Mouse (Mus musculus): ENCODE measurements at regions not wholly inside any gene's neighbourhood (a gene's known extent, or its start where the extent isn't known, plus 50 kb on each side); places are given as distances from the start of the nearest gene placed in this dataset.
A peak's percentile ranks its signal among the peaks of the same experiment; 100 is the strongest.

- no peaks in the 10 kb centered on the region for H3K36me3 ChIP-seq (ENCODE audit: control insufficient read depth, insufficient read depth, low read length)
These were observed 70.6 kb upstream of the Slc24a4 start for GRCm38 (mm10) chr12:102057979-102058378.

DNA sequence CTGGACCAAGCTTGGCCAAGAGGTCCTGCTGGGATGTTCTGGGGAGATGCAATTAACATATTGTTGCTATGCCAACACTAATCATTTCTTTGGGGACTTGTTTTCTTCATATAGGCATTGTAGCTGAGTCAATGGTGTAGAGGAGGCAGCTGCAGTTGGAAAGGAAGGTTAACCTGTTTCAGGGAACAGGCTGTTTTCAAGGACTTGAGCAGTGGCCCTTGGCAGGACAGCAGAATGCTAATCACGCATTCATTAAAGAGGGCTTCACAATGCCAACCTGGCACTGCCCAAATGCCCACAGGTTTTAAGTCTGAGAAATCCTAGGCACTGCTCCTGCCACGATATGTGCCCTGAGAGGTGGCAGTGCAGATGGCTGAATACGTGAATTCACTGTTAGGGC, 70.1 kb upstream of the Slc24a4 start:
- no peaks in the 10 kb centered on the region for H3K9me3 ChIP-seq (ENCODE audit: control insufficient read depth, low read length)
- WGBS: 86% methylated on average over 3 of the region's 3 CpGs
- no peak overlapping the region for H3K9ac ChIP-seq (ENCODE audit: low read length)
- no peaks in the 10 kb centered on the region for H3K36me3 ChIP-seq (ENCODE audit: control insufficient read depth, insufficient read depth, low read length)
- no peak overlapping the region for H3K27ac ChIP-seq (replicated peaks in 1 of 2; ENCODE audit: control insufficient read depth in 1 of 2, insufficient read depth in 1 of 2, low read depth in 2 of 2, low read length in 2 of 2)
- no peak overlapping the region for H3K4me2 ChIP-seq (ENCODE audit: low read length)
- H3K4me3 ChIP-seq (ENCODE audit: control insufficient read depth in 1 of 2, insufficient read depth in 1 of 2, low read depth in 1 of 2, low read length in 2 of 2): no peak overlapping the region
- H3K27me3 ChIP-seq (ENCODE audit: control insufficient read depth, insufficient read depth, low read length): no peaks in the 10 kb centered on the region
- ATAC-seq (ENCODE audit: insufficient number of reproducible peaks, insufficient read depth, low FRiP score, low read depth): no peak
- peaks cover 2 to 13% of the 10 kb centered on the region in 2 experiments; a peak in 3 of 4 replicates for H3K4me1 ChIP-seq (ENCODE audit: control insufficient read depth in 2 of 2, insufficient read depth in 2 of 2, low read length in 2 of 2)

More at GRCm38 (mm10) chr12:102057979-102058378, 70.6 kb upstream of the Slc24a4 start:
- no peak overlapping the region for H3K27ac ChIP-seq (replicated peaks in 1 of 2; ENCODE audit: control insufficient read depth in 1 of 2, insufficient read depth in 1 of 2, low read depth in 2 of 2, low read length in 2 of 2)
- no peaks in the 10 kb centered on the region for H3K9me3 ChIP-seq (ENCODE audit: control insufficient read depth, low read length)
- ATAC-seq (ENCODE audit: insufficient number of reproducible peaks, insufficient read depth, low FRiP score, low read depth): no peak
- 68% methylated on average over 3 of the region's 3 CpGs for WGBS
- H3K4me2 ChIP-seq (ENCODE audit: low read length): no peak overlapping the region
- peaks cover 2 to 11% of the 10 kb centered on the region in 2 experiments; a peak in 3 of 4 replicates for H3K4me1 ChIP-seq (ENCODE audit: control insufficient read depth in 2 of 2, insufficient read depth in 2 of 2, low read length in 2 of 2)
- no peak overlapping the region for H3K9ac ChIP-seq (ENCODE audit: low read length)
- no peaks in the 10 kb centered on the region for H3K27me3 ChIP-seq (ENCODE audit: control insufficient read depth, insufficient read depth, low read length)
- H3K4me3 ChIP-seq (ENCODE audit: control insufficient read depth in 1 of 2, insufficient read depth in 1 of 2, low read depth in 1 of 2, low read length in 2 of 2): no peak overlapping the region

DNA sequence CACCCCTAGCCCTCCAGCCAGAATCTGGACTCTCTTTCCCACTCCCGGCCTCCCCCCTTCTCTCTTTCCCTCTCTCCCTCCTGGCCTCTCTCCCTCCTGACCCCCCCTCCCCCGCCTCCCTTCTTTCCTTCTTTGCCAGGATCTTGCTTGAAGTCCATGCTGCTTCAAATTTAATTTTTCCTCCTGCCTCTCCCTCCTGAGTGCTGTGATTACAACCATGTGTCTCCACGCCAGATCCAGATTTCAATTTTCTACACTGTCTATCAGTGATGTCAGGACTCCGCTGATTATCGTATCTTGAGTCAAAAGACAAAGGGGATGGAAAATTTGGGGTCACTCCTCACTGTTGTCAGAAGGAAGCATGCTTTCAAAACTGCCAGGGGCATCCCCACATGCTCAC, 67.4 kb upstream of the Slc24a4 start:
- 46% methylated on average over 5 of the region's 5 CpGs for WGBS
- Histone ChIP-seq H3K36me3 (ENCODE audit: control insufficient read depth, insufficient read depth, low read length) (no peaks in the 10 kb centered on the region), H3K27ac (replicated peaks in 1 of 2; ENCODE audit: control insufficient read depth in 1 of 2, insufficient read depth in 1 of 2, low read depth in 2 of 2, low read length in 2 of 2) (peak overlapping the region; percentile 33 to 59), H3K4me3 (ENCODE audit: control insufficient read depth in 1 of 2, insufficient read depth in 1 of 2, low read depth in 1 of 2, low read length in 2 of 2) (no peak overlapping the region), H3K4me2 (ENCODE audit: low read length) (no peak overlapping the region), H3K27me3 (ENCODE audit: control insufficient read depth, insufficient read depth, low read length) (no peaks in the 10 kb centered on the region), H3K9ac (ENCODE audit: low read length) (no peak overlapping the region), H3K4me1 (ENCODE audit: control insufficient read depth in 2 of 2, insufficient read depth in 2 of 2, low read length in 2 of 2) (peaks cover 2 to 16% of the 10 kb centered on the region in 2 experiments; a peak in 3 of 4 replicates), H3K9me3 (ENCODE audit: control insufficient read depth, low read length) (no peaks in the 10 kb centered on the region)
- no peak for ATAC-seq (ENCODE audit: insufficient number of reproducible peaks, insufficient read depth, low FRiP score, low read depth)

GRCm38 (mm10) chr12:102061657-102062614, 66.6 kb upstream of the Slc24a4 start:
- H3K27ac ChIP-seq (replicated peaks in 1 of 2; ENCODE audit: control insufficient read depth in 1 of 2, insufficient read depth in 1 of 2, low read depth in 2 of 2, low read length in 2 of 2): peak overlapping the region; percentile 33 to 59
- no peaks in the 10 kb centered on the region for H3K36me3 ChIP-seq (ENCODE audit: control insufficient read depth, insufficient read depth, low read length)
- no peak overlapping the region for H3K9ac ChIP-seq (ENCODE audit: low read length)
- H3K27me3 ChIP-seq (ENCODE audit: control insufficient read depth, insufficient read depth, low read length): no peaks in the 10 kb centered on the region
- WGBS: 31% methylated on average over 7 of the region's 7 CpGs
- H3K4me1 ChIP-seq (ENCODE audit: control insufficient read depth in 2 of 2, insufficient read depth in 2 of 2, low read length in 2 of 2): peaks cover 2 to 16% of the 10 kb centered on the region in 2 experiments; a peak in 3 of 4 replicates
- H3K4me2 ChIP-seq (ENCODE audit: low read length): no peak overlapping the region
- H3K4me3 ChIP-seq (ENCODE audit: control insufficient read depth in 1 of 2, insufficient read depth in 1 of 2, low read depth in 1 of 2, low read length in 2 of 2): no peak overlapping the region
- ATAC-seq (ENCODE audit: insufficient number of reproducible peaks, insufficient read depth, low FRiP score, low read depth): peak; percentile 15; the same call in 1 of the 2 replicates
- H3K9me3 ChIP-seq (ENCODE audit: control insufficient read depth, low read length): no peaks in the 10 kb centered on the region

GRCm38 (mm10) chr12:102062648-102063047, 65.9 kb upstream of the Slc24a4 start:
- Histone ChIP-seq H3K4me3 (ENCODE audit: control insufficient read depth in 1 of 2, insufficient read depth in 1 of 2, low read depth in 1 of 2, low read length in 2 of 2) (no peak overlapping the region), H3K9me3 (ENCODE audit: control insufficient read depth, low read length) (no peaks in the 10 kb centered on the region), H3K4me1 (ENCODE audit: control insufficient read depth in 2 of 2, insufficient read depth in 2 of 2, low read length in 2 of 2) (peaks cover 2 to 16% of the 10 kb centered on the region in 2 experiments; a peak in 3 of 4 replicates), H3K9ac (ENCODE audit: low read length) (no peak overlapping the region), H3K36me3 (ENCODE audit: control insufficient read depth, insufficient read depth, low read length) (no peaks in the 10 kb centered on the region), H3K4me2 (ENCODE audit: low read length) (no peak overlapping the region), H3K27ac (replicated peaks in 1 of 2; ENCODE audit: control insufficient read depth in 1 of 2, insufficient read depth in 1 of 2, low read depth in 2 of 2, low read length in 2 of 2) (peak overlapping the region; percentile 33 to 59), H3K27me3 (ENCODE audit: control insufficient read depth, insufficient read depth, low read length) (no peaks in the 10 kb centered on the region)
- peak; percentile 76 for ATAC-seq (ENCODE audit: insufficient number of reproducible peaks, insufficient read depth, low FRiP score, low read depth)
- 21% methylated on average over 7 of the region's 7 CpGs for WGBS

DNA sequence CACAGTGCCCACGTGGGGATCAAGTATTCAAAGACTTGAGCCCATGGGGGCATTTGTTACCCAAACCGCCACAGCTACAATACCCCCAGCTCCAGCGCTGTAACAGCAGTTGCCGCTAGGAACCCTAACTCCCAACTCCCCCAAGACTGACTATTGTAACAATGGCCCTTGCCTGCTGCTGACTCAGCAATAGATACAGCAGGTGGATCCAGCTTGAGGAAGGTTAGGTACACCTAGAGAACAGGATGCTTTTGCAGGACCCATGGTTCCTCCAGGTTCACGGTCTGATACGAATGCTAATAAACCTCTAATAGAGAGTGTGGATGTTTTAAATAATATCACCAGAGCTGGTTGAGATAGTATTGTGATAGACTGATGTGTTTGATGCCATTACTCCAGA, 65.3 kb upstream of the Slc24a4 start:
- H3K4me1 ChIP-seq (ENCODE audit: control insufficient read depth in 2 of 2, insufficient read depth in 2 of 2, low read length in 2 of 2): peaks cover 2 to 16% of the 10 kb centered on the region in 2 experiments; a peak in 3 of 4 replicates
- no peaks in the 10 kb centered on the region for H3K9me3 ChIP-seq (ENCODE audit: control insufficient read depth, low read length)
- H3K4me3 ChIP-seq (ENCODE audit: control insufficient read depth in 1 of 2, insufficient read depth in 1 of 2, low read depth in 1 of 2, low read length in 2 of 2): no peak overlapping the region
- H3K36me3 ChIP-seq (ENCODE audit: control insufficient read depth, insufficient read depth, low read length): no peaks in the 10 kb centered on the region
- no peak overlapping the region for H3K4me2 ChIP-seq (ENCODE audit: low read length)
- peak overlapping the region; percentile 25 to 36; a peak in 1 of 4 replicates for H3K27ac ChIP-seq (replicated peaks in 1 of 2; ENCODE audit: control insufficient read depth in 1 of 2, insufficient read depth in 1 of 2, low read depth in 2 of 2, low read length in 2 of 2)
- no peaks in the 10 kb centered on the region for H3K27me3 ChIP-seq (ENCODE audit: control insufficient read depth, insufficient read depth, low read length)
- no peak for ATAC-seq (ENCODE audit: insufficient number of reproducible peaks, insufficient read depth, low FRiP score, low read depth)
- 79% methylated on average over 6 of the region's 6 CpGs for WGBS
- no peak overlapping the region for H3K9ac ChIP-seq (ENCODE audit: low read length)

DNA sequence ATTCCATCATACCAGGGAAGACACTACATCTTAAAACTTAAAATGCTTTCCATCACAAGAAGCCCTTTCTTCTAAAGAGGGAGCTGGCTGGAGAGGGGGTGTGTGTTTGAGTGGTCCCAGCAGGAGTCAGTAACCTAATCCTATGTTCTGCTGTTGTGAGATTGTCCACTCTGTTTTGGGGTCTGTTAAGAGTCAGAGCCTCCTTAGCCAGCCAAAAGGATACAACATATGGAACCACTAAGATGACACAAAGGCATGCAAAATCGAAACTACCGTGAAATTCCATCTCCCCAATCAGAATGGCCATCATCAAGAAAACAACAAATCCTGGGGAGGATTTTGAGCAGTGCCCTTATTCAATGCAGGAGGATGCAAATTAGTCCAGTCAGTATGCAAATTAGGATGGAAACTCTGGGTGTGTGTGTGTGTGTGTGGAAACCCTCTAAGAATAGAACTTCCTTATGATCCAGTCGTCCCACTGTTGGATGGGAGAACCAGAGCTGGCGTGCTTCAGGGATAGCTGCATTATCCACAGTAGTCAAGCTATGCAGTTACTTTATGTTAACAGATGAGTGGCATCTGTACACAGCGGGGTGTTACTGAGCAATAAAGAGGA, 63.7 kb upstream of the Slc24a4 start:
- Histone ChIP-seq H3K27me3 (ENCODE audit: control insufficient read depth, insufficient read depth, low read length) (no peaks in the 10 kb centered on the region), H3K9me3 (ENCODE audit: control insufficient read depth, low read length) (no peaks in the 10 kb centered on the region), H3K4me1 (ENCODE audit: control insufficient read depth in 2 of 2, insufficient read depth in 2 of 2, low read length in 2 of 2) (peaks cover 2 to 18% of the 10 kb centered on the region in 2 experiments), H3K9ac (ENCODE audit: low read length) (no peak overlapping the region), H3K27ac (replicated peaks in 1 of 2; ENCODE audit: control insufficient read depth in 1 of 2, insufficient read depth in 1 of 2, low read depth in 2 of 2, low read length in 2 of 2) (no peak overlapping the region), H3K4me3 (ENCODE audit: control insufficient read depth in 1 of 2, insufficient read depth in 1 of 2, low read depth in 1 of 2, low read length in 2 of 2) (no peak overlapping the region), H3K36me3 (ENCODE audit: control insufficient read depth, insufficient read depth, low read length) (no peaks in the 10 kb centered on the region), H3K4me2 (ENCODE audit: low read length) (no peak overlapping the region)
- no peak for ATAC-seq (ENCODE audit: insufficient number of reproducible peaks, insufficient read depth, low FRiP score, low read depth)
- WGBS: 57% methylated on average over 5 of the region's 5 CpGs
